Mouse (Mus musculus) ovary, postnatal 14 days (tissue): Measurements from ENCODE around the gene Agrn.

ENCODE experiments used
- DNase-seq: peaks from one replicate; pipeline ENCODE4 v3.0.0; 2022; ENCODE audit warnings: low spot score

Gene Agrn

DNA sequence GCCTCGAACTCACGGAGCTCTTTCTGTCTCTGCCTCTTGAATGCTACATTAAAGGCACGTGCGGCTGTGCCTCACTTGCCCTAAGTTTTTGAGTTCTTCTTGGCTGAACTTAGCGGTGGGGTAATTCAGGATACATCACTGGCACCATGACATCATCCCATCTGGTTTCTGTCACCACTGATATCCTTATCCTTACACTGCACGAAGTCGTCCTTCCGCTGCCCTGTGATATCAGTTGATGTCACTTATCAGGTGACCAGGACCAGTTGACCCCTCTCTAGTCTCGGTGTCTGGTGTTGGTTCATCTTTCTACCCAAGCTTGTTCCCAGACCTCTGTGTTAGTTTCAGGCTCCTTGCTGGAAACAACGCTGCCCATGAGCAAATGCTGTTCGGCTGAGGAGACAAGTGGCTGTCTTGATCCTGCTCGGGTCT, 5.2 kb upstream of the Agrn start:
- DNase-seq = no peak

GRCm38 (mm10) chr4:156200623-156201475, 3.6 kb upstream of the Agrn start, which contains the start of gene Isg15:
TSS of gene Isg15 (minus strand) at chr4:156200818.
- DNase-seq = no peak

DNA sequence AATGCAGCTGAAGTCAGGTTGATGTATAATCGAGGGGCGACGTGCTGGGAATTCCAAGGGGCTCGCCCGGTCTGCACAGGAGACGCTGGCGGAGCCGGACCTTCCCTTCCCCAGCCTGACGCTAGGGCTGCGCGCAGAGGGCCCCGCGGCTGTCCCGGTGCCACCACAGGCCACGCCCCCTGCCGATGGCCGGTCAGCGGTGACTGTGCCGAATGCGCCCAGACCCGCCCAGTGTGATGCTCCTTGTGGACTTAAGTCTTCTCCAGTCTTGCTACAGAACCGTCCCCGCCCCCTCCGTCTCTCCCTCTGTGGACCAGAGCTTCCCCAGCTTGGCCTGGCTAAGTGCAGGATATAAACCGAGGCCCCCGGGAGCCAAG, 529 bp upstream of the Agrn start:
- DNase-seq = peak; percentile 77

DNA sequence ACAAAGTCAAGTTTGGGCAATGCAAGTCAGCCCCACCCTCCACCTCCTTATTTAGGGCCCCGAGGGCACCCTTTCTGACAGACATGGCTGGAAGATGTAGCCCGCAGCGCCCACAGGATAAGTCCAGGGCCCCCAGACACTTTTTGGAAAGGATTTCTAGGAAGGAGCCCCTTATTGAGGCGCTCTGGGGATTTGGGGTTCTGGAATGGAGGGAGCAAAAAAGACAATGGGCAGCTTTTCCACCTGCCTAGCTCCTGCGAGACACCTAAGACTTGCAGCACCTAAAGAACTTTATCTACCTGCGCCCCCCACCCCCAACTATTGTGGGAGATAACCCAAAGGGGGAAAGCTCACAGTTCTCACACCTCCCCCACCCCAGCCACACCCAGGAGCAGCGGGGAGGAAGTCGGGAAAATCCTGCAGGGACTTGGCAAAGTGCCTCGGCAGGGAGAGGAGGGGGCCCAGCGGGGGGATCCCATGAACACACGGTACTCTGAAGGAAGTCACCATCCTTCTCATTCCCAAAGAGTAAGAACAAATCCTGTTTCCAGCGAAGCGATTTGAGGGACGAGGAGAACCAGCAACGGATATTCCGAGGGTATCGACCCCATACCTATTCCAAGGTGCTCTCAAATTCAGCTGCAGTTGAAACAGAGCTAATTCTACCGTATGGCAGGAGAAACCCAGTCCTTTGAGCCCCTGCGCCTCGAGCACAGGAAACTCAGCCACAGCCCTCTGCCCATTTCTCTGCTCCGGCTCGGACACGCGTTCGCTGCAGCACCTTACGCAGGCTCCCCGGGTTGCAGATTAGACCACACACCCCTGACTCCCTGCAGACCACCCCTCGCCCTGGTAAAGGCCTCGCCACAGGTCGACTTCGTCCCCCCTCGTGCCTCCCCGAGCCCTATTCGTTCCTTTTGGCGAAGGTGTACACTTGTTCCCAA, 1.1 kb downstream of the Agrn start:
- DNase-seq = peak; percentile 33

GRCm38 (mm10) chr4:156194346-156194745, 2.9 kb downstream of the Agrn start:
- DNase-seq = no peak

DNA sequence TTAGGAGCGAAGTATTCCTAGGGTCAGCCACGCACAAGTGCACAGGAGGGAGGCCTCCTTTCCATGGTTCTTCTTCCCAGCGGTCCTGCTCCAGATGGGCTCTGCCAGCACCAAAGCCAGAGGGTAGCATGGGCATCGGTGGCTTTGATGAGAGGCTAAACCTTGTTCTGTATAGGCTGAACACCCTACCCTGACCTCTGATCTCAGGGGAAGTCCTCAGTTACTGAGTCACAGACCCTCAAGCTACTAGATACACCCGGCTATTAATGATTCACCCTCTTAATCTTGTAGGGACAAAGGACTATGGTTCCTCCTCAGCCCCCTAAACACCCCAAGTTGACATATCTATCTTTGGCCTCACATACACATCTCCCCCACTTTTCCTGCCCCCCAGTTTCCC, 3.4 kb downstream of the Agrn start:
- DNase-seq = no peak

DNA sequence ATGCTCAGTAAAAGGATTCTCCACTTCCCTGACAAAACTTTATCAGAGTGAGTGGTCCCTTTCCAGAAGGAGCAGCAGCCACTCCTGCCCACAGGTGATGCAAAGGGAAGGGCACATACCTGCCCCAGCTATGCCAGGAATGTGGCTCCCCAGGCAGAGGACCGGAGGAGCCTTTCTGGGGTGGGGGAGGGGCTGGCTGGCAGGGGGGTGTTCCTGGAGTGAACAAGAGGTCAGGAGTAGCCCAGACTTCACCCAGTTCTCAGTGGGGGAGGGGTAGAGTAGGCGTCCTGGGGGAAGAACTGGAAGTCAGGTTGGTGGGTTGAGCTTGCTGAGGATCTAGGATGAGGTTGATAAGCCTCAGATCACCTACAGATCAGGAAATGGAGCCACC, 4.1 kb downstream of the Agrn start:
- DNase-seq = no peak

GRCm38 (mm10) chr4:156192421-156193199, 4.7 kb downstream of the Agrn start:
- DNase-seq = peak; percentile 36

DNA sequence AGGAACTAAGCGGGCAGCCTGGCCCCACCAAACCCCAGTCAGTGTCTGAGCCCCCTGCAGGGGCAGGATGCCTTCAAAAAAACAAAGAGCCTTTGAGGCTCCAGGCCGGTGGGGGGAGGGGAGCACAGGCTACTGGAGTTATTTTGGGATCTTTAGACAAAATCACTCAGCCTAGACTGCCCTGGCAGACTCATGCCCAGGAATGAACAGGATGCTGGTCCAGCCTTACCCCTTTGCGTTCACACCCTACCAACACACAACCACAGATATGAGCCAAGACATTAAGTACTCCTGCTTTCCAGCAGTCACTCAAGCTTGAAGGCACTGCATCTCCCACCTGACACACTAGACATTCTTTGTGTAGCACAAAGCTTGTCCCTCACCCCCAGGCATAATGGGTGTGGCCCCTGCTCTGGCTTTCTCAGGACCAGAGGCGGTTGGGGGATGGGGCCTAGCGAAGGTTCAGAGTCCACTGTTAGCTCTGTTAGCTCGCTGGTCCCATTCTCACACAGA, 8.4 kb downstream of the Agrn start:
- DNase-seq = no peak

DNA sequence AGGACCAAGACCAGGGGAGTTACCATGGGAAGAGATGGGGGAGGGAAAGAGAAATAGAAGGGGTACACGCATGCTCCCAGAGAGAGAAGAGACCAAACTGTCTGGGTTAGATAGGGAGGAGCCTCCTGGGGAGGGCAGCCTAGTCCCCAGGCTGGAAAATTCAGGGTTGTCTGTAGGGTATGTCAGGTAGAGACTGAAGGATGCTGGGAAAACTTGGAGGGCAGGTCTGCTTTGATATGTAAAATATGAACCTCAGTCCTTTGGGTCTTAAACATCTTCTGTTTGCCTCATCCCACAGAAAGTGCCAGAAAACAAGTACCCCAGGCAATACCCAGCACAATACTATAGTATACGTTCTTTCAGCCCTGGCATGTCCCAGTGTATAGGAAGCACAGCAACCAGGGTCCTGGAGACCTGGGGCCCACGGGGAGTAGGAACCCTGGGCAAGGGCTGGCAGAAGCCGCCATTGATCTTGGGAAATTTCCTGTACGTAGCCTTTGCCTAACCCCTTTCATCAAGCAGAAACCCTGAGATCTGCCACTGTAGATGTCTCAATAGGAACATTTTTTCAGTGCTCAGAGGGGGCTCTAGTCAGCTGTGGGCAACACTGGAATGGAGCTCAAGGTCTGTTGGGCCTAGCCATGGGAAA, 9.0 kb downstream of the Agrn start:
- no peak for DNase-seq

DNA sequence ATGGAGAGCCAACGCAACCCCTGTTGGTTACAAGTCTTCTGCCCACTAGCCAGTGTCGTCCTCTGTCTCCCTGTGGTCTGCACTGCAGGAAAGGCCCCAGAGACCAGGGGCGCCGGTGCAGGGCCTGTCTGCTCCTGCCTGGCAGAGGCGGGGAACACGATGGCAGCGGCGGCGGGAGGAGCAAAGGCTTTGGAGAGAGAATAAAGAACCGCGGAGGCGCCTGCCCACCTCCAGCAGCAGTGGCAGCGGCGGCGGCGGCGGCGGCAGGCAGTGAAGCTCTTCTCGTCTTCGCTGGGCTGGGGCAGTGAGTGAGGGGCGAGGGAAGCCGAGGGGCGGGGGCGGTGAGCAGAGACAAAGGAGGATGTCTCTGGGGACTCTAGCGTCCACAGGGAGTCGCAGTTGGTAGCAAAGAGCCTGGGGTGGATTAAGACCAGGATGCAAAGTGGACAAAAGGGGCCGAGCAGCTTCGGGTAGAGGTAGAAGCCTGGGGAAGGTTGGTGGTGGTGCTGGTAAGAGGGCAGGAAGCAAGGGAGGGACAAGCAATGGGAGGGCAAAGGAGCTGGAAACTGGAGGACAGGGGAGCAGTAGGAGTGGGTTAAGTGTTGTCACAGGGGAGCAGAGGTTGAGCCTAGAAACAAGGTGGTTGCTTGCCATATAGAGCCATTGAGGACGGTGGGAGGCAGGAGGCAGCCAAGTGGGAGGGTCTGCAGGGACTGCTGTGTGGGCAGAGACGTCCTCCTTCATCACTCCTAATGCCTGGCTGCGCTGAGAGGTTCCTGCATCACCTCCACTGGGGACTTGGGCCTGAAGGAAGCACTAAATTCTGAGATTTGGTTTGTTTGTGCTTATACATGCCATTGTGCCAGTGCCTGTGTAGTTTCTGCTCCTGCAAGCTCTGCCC, 11.1 kb downstream of the Agrn start:
- no peak for DNase-seq

DNA sequence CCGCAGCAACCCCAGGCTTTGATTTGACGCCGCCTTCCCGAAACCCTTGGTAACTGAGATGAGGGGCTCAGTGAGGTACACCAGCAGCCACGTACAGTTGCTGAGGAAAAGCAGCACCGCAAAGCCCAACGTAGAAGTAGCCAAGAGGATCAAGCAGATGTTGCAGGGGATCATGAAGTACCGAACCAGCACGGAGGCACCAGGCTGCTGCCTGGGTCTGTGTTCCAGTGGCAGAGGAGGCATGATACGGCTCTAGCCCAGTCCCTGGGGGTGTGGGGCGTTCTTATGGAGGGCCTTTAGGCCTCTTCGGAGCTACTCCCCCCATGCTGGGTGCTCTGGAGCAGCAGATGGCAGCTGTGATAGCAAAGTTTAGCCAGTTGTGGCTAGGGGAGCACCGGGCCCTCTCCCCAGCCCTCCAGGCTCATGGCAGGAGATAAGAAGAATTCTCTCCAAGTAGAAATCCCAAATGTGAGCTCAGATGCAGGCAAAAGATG, 11.8 kb downstream of the Agrn start:
- no peak for DNase-seq

DNA sequence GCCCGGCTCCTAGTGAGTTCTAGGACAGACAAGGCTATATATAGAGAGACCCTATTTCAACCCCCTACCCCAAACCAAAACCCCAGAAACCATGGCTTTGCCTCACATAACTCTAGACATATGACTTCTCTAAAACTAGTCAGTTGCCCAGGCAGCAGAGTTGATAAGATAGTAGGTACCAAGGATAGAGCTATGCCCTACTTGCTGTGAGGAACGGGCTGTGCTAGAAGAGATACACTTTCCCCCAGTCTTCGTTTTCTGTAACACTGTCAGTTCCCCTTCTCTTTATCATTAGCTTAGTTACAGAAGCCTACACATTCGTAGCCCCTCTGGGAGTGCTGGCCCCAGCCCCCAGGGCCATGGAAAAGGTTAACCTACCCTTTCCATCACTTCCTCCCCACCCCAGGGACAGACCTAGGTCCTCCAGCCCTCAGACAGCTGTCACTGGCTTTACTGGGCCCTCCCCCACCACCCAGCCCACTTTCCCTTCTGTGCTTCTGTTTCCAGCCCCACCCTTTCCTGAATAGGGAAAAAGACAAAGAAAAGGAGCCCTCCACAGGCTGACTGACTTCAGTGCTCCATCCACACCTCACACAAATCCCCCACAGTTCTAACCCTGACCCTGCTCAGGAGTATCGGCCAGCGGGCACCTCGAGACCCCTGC, 12.9 kb downstream of the Agrn start:
- DNase-seq = no peak

DNA sequence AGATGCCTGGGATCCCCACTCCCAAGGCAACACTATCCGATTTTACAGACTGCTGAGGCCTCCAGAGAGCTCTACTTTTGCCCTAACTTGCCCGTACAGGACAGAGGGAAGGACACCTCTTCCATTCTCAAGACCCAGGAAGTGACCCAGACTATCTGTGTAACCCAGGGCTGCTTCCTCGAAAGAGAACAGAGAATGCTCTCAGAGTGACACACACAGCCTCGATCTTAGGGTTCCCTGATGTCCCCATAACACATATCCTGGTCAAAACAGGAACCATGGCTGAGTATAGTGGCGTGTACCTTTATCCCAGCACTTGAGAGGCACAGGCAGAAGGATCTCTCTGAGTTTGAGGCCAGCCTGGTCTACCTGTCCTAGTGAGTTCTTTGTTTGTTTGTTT, 13.5 kb downstream of the Agrn start:
- DNase-seq = no peak

GRCm38 (mm10) chr4:156177630-156178029, 19.7 kb downstream of the Agrn start:
- no peak for DNase-seq

DNA sequence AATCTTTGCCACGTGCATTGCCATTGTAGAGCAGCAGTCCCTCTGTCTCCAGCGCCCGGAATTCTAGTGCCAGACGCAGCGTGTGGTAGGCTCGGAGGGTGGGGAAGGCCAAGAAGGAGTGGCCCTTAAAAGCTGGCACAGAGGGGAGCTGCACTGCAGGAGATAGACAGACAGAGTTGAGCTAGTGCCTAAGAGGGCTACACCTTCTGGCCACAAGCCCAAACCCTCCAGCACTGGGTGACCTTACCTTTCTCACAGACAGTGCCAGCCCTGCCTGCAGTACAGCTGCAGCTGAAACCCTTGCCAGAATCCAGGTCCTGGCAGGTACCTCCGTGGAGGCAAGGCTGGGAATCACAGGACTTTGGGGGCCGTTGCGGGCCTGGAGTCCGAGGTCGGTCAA, 25.5 kb downstream of the Agrn start:
- no peak for DNase-seq

DNA sequence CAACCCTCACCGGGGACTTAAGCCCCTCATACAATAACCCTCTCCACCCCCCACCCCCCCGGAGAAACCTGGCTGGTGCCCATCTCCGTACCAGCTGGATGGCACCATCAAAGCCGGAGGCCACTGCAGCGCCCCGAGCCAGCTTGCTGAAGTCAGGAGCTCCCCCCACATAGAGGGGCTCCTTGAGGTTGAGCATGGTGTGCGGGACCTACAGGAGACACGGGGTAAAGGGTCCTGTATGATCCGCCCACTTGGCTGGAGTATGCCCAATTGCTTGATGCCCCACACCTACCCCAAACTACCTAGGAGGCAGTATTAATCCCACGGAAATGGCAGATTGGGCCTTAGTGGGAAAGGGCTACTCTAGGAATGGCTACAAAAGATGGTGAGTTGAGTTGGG, 28.2 kb downstream of the Agrn start:
- DNase-seq = no peak

DNA sequence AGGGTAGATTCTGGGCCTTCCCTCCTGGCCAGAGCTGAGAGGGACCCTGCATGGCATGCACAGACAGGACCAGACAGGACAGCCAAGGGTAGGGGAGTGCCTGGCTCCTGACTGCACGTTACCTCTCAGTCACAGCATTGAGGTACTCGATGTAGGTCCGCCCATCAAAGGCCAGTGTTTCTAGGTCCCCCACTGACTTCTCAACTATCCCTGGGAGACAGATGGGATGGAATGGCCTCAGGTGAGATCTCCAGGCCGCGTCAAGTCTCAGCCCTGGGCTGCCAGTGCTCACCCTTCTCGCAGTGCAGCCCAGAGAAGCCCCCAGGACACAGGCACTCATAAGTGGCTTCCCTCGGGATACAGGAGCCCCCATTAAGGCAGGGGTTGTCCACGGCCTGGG, 28.7 kb downstream of the Agrn start:
- DNase-seq = no peak

- no peak for DNase-seq
Measured at GRCm38 (mm10) chr4:156166477-156166876, 30.8 kb downstream of the Agrn start.

GRCm38 (mm10) chr4:156154771-156155170, 42.5 kb downstream of the Agrn start:
- DNase-seq = no peak
